Mouse (Mus musculus) limb, embryonic 14.5 days (tissue): Measurements from ENCODE around the gene Tcf7l2. TPM values are rescaled to one million over a fixed set of nuclear protein-coding genes. Genes with fewer than 3 reads are reported as not detected.

Source experiments
- ATAC-seq: fragments of 200-750 bp; cut with Nextera tagmentation; 2 replicates; pipeline ENCODE4 v1.8.0; 2017; ENCODE audit warnings: low read depth, moderate number of reproducible peaks, moderate TSS enrichment; ENCODE audit not compliant: low FRiP score
- DNase-seq: peaks from one replicate; pipeline ENCODE4 v3.0.0-alpha.2; 2015; ENCODE audit warnings: low spot score
- H3K27ac ChIP-seq: fragments of 300-500 bp; sonication (generic); replicated peaks from 2 replicates; pipeline ENCODE4 v1.5.1; 2014; ENCODE audit warnings: low read depth, mild to moderate bottlenecking, low read length, moderate library complexity, mixed read lengths
- H3K27me3 ChIP-seq: fragments of 300-500 bp; sonication (generic); 2 replicates; pipeline ENCODE4 v1.6.1; 2014; ENCODE audit warnings: low read length, mixed read lengths; ENCODE audit not compliant: control insufficient read depth, insufficient read depth
- H3K36me3 ChIP-seq: fragments of 300-500 bp; sonication (generic); 2 replicates; pipeline ENCODE4 v1.6.1; 2014; ENCODE audit warnings: mild to moderate bottlenecking, low read length, moderate library complexity, mixed read lengths; ENCODE audit not compliant: control insufficient read depth, insufficient read depth
- H3K4me1 ChIP-seq: fragments of 300-500 bp; sonication (generic); 2 replicates; pipeline ENCODE4 v1.6.1; 2014; ENCODE audit warnings: antibody characterized with exemption, low read length, mixed read lengths; ENCODE audit not compliant: control insufficient read depth, insufficient read depth
- H3K4me2 ChIP-seq: fragments of 300-500 bp; sonication (generic); replicated peaks from 2 replicates; pipeline ENCODE4 v1.6.1; 2014; ENCODE audit warnings: low read depth, mild to moderate bottlenecking, low read length, moderate library complexity; ENCODE audit not compliant: severe bottlenecking
- H3K4me3 ChIP-seq: fragments of 300-500 bp; sonication (generic); replicated peaks from 2 replicates; pipeline ENCODE4 v1.5.1; 2014; ENCODE audit warnings: low read length
- H3K9ac ChIP-seq: fragments of 300-500 bp; sonication (generic); 2 replicates; pipeline ENCODE4 v1.6.1; 2014; ENCODE audit warnings: mild to moderate bottlenecking, low read depth, low read length, moderate library complexity; ENCODE audit not compliant: severe bottlenecking
- H3K9me3 ChIP-seq: fragments of 300-500 bp; sonication (generic); 2 replicates; pipeline ENCODE4 v1.6.1; 2016; ENCODE audit warnings: low read length; ENCODE audit not compliant: control insufficient read depth
- POLR2A ChIP-seq: fragments of 200-500 bp; IDR thresholded peaks from 2 replicates; pipeline ENCODE4 v1.8.0; 2012; ENCODE audit warnings: inconsistent platforms, mild to moderate bottlenecking, moderate library complexity, borderline replicate concordance; ENCODE audit not compliant: insufficient read depth, insufficient read length; ENCODE audit errors: extremely low read depth
- WGBS: fragments of 180-500 bp; shearing (Covaris S2); extraction: QIAGEN DNeasy Blood & Tissue Kit; methylation state at CpG from one replicate; pipeline ENCODE4 v1.1.7; 2014; 5-methylcytosine and 5-hydroxymethylcytosine counted together
- polyA plus RNA-seq, 2 experiments: library from polyadenylated mRNA; depleted of rRNA in 1 of 2; stranded (reverse) in 1 of 2; unstranded in 1 of 2; fragments of >200 nt; fragmentation: Nextera tagmentation in 1 of 2; extraction: Ambion mirVana in 1 of 2; gene quantifications; 2 replicates each; pipeline versions ENCODE4 v1.2.1 to v1.2.3; 2012 to 2014

Tcf7l2 gene
- polyA plus RNA-seq, 2 experiments: 51.6 to 134 TPM

DNA sequence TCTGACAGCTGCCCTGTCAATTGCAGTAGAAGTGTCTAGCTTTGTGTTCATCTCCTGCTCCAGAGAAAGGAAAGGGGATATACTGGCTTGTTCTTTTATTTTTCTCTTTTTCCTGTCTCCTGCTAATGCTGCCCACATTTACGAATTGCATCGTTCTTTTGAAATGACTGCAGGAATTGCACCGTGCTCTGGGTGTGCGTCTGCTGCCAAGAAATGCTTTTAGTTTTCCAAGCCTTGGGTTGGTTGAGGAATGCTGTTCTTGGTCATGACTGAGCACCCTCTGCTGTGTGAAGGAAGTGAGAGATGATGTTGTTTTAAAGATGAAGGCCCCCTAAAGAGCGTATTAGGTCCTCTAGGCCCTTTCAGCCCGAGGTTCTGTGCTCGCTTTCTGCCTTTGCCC, 75.4 kb downstream of the Tcf7l2 start:
- peaks cover 34% of the 10 kb centered on the region for H3K36me3 ChIP-seq
- H3K4me3 ChIP-seq: no peak overlapping the region
- no peak for TF ChIP-seq POLR2A
- 50% methylated on average over 7 of the region's 7 CpGs for WGBS
- DNase-seq (no peak), ATAC-seq (no peak)
- H3K27ac ChIP-seq: no peak overlapping the region
- H3K4me2 ChIP-seq: no peak overlapping the region
- H3K4me1 ChIP-seq: peaks cover 48% of the 10 kb centered on the region
- no peaks in the 10 kb centered on the region for H3K9me3 ChIP-seq
- no peaks in the 10 kb centered on the region for H3K27me3 ChIP-seq
- H3K9ac ChIP-seq: no peak overlapping the region

DNA sequence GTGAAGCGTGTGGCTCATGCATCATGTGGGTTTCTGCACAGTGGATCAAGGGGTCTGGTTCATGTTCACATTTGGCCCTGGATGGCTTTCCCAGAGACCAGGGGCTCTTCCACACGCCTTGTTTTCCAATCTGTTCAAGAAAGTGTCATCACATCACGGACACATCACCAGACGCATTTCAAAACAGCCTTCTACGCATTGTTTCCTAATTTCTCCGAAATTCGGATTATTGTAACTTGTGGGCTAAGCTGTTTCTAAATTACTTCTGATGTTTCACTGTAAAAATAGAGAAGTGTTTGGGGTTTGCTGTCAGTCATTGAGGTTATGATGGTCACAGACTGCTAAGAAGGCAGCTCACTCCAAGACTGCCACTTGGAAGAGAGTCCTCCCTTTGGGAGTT, 78.6 kb downstream of the Tcf7l2 start:
- H3K27me3 ChIP-seq: no peaks in the 10 kb centered on the region
- no peak overlapping the region for H3K4me2 ChIP-seq
- TF ChIP-seq POLR2A: no peak
- H3K9ac ChIP-seq: no peak overlapping the region
- DNase-seq: no peak
- ATAC-seq: no peak
- peaks cover 32% of the 10 kb centered on the region for H3K4me1 ChIP-seq
- WGBS: 89% methylated on average over 7 of the region's 7 CpGs
- H3K9me3 ChIP-seq: no peaks in the 10 kb centered on the region
- no peak overlapping the region for H3K4me3 ChIP-seq
- H3K27ac ChIP-seq: no peak overlapping the region
- peaks cover 34% of the 10 kb centered on the region for H3K36me3 ChIP-seq

DNA sequence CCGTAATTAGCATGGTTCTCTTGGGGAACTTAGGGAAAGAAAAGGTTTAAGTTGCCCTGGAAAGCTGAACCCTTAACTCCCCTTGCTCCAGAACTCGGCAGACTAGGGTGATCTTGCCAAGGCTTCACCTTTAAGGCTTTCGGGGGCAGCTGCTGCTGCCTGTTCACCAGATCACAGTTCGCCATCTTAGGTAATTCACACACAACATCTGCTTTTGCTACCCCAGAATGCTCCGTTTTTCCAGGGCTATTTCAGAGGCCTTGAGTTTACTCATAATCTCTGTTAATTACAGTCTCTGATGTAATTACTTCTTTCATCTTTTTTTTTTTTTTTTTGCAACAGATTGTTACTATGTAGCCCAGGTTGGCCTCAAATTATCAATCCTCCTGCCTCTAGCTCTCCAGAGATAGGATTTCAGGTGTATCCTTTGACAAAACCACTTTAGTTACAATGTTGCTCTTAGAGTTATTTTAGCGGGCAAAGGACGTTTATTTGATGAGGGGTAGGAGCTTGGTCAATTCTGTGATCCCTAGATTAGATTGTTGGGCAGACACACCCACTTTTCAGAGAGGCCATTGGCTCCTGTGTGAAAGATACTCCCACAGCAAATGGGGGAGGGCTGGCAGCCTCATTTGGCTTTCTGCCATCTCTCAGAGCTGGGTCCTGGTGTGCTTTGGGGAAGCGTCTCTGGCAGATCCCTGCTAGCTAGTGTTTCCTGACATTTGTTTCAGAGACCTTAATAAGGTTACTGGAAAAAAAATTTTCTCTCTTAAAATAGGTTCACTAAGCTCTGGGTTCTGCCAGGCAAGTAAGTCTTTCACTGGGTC, 83.6 kb downstream of the Tcf7l2 start:
- Histone ChIP-seq H3K4me3 (no peak overlapping the region), H3K4me2 (no peak overlapping the region), H3K36me3 (peaks cover 18% of the 10 kb centered on the region), H3K4me1 (peaks cover 51% of the 10 kb centered on the region), H3K27ac (no peak overlapping the region), H3K9me3 (no peaks in the 10 kb centered on the region), H3K27me3 (no peaks in the 10 kb centered on the region), H3K9ac (no peak overlapping the region)
- no peak for TF ChIP-seq POLR2A
- ATAC-seq (peak; percentile 35; the same call in 1 of the 2 replicates), DNase-seq (peak; percentile 51)
- WGBS: 23% methylated on average over 8 of the region's 8 CpGs

GRCm38 (mm10) chr19:55825951-55826507, 84.4 kb downstream of the Tcf7l2 start:
- H3K4me3 ChIP-seq: no peak overlapping the region
- TF ChIP-seq POLR2A: no peak
- H3K4me1 ChIP-seq: peaks cover 59% of the 10 kb centered on the region
- no peak overlapping the region for H3K27ac ChIP-seq
- H3K27me3 ChIP-seq: no peaks in the 10 kb centered on the region
- 40% methylated on average over 10 of the region's 10 CpGs for WGBS
- H3K4me2 ChIP-seq: no peak overlapping the region
- H3K9me3 ChIP-seq: no peaks in the 10 kb centered on the region
- no peak for DNase-seq
- peaks cover 10% of the 10 kb centered on the region for H3K36me3 ChIP-seq
- no peak overlapping the region for H3K9ac ChIP-seq
- no peak for ATAC-seq

- H3K4me2 ChIP-seq: no peak overlapping the region
- TF ChIP-seq POLR2A: no peak
- H3K27me3 ChIP-seq: no peaks in the 10 kb centered on the region
- no peak for ATAC-seq
- H3K9me3 ChIP-seq: no peaks in the 10 kb centered on the region
- H3K9ac ChIP-seq: no peak overlapping the region
- no peak for DNase-seq
- H3K27ac ChIP-seq: no peak overlapping the region
- H3K36me3 ChIP-seq: peaks cover 5% of the 10 kb centered on the region
- H3K4me1 ChIP-seq: peaks cover 69% of the 10 kb centered on the region
- WGBS: 73% methylated on average over 13 of the region's 13 CpGs
- H3K4me3 ChIP-seq: no peak overlapping the region
These were observed 86.1 kb downstream of the Tcf7l2 start for GRCm38 (mm10) chr19:55827613-55828259.
